Mouse (Mus musculus) mesoderm, embryonic 11.5 days (tissue): Measurements from ENCODE around the gene Insr.

ENCODE experiments used
- DNase-seq: peaks from one replicate; pipeline ENCODE4 v3.0.0-alpha.2; 2012; ENCODE audit warnings: low read depth, low spot score

Gene Insr

DNA sequence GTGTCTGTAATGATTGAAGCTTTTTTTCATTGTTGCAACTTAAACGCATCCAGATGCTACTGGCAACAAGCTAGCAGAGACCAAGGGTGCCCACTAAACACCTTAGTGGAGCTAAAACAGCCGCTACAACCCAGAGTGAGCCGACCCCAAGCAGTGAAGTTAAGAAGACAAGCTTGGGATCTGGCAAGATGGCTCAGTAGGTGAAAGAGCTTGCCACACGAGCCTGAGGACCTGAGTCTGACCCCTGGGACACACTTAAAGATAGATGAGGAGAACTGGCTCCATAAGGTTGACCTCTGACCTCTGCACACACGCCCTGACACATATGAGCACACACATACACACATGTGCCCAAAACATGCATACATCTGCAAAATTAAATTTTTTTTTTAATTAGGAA is 4.2 kb downstream of the Insr start:
- DNase-seq, result no peak

DNA sequence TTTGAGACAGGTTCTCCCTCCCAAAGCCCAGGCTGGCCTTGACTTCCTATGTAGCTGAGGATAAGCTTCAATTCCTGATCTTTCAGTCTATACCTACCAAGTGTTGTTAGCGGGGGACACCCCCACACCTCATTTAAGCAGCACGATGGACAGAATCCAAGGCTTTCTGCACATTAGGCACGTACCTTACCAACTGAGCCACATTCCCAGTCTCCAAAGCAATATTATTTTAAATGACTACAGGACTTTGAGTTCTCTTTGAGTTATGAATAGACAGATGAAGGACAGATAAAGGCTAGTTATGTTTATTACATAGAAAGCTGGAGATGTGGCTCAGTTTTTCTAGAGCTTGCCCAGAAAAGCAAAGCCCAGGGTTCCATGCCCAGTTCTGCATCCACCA is 5.6 kb downstream of the Insr start:
- no peak for DNase-seq

DNA sequence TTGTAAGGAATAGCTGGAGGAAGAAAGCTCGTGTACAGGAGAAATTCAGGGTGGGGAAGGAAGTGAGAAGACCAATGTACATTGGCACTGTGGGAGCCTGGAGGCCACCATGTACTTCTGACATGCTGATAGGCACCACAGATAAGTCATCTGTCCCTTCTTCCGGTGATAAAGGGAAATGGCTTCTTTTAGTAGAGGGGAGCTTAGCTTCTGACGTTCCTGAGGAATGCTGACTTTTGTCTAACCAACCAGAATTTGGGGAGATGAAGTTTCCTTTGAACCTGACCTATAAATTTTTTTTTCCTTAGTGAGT is 12.0 kb downstream of the Insr start:
- no peak for DNase-seq

DNA sequence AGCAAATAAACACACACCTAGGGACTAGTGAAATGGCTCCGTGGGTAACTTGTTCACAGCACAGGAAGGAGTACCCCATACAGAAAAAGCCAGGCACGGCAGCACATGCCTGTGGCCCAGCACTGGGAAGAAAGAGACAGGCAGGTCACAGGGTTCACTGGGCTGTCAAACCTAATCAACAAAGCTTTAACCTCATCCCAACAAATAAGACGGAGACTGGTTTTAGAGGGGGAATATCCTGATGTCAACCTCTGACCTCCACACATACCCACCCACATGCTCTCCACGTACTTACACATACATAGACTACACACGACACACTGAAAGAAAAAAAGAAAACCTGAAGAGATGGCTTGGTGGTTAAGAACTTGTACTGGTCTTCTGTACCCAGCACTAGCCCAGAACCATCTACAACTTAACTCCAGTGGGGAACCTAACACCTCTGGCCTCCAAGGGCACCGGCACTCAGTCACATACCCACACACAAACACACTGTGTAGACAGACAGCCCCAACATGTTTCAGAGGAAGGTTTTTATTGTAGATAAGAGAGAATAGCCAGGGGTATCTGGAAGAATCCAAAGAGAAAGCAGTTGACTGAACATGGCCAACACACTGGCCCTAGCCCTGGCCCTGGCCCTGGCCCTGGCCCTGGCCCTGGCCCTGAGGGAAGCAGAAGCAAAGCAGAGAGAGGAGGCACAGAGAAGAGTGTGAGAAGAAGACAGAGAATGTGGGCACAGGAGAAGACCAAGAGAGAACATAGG is 12.6 kb downstream of the Insr start:
- DNase-seq, result no peak

DNA sequence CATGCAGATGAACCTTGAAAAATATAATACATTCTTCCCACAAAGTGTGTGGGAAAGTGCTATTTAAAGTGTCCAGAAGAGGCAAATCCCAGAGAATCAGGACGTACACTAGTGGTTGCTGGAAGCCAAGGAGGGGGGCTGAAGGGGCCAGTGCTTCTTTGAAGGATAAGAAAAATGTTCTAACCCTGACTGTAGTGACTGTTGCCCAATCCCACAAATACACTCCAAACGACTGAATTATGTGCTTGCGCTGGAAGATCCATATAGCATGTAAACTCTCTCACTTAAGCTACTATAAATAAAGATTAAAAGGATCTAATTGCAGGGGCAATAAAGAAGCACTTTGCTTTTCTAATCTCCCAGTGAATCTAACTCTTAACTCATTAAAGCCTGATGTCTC is 14.2 kb downstream of the Insr start:
- no peak for DNase-seq

DNA sequence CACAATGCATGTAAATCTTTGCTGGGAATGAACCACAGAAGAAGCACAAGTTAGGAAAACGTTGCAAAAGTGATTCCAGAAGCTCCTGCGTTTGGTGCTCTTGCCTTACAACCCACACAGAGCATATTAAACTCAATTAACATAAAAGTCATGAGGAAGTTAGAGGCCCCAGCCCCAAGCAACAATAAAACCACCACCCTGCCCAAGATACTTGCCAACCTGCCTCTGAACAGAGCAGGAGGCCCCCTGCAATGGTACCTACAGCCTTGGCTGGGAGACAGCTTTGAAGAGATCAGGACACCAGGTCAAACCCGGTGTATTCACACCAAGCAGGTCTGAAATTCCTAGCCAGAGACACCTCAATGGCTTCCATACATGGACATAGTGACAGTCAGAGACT is 16.6 kb downstream of the Insr start:
- DNase-seq, result no peak

DNA sequence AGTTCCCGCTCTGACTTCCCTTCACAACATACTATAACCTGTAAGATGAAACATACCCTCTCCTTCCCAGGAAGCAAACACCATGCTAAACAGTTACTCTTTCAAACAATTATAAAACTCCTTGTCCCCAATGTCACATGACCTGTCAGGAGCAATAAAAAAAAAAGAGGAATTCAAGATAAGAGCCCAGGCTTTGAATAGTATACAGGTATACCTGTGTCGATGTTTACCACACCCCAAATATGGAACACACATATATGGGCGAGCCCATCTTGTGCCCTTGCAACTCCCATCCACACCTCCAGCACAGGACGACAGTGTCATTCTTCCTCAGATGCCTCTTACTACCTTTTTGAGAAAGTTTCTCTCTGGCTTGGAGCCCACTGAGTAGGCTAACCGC is 18.3 kb downstream of the Insr start:
- DNase-seq, result no peak

DNA sequence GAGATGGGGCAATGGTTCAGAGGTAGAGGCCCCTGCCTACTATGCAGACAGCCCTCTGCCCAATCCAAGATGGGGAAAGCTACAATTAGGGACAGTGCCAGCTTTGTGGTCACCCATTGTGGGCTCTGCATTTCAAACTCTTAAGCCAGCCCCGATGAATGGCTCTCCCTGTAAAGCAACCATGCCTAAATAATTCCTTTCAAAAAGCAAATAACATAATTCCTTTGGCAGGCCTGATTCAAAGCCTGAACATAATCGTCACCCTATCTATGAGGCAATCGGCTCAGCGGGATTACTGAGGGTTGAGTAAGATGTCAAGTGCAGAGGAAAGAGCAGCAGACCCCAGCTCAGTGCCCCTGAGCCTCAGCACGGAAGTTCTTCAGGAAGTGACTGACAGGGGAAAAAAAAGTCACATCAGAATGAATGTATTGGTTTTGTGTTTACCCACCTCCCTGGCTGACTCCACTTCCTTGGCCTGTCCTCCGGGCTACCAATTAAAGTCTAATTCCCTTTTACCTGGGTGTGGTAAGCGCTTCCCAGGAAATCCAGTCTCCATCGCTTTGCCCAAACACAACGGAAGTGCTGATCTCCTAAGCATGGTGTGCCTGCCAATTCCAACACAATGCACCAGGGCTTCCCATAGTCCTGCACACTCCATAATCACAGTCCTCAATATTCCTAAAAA is 19.1 kb downstream of the Insr start:
- no peak for DNase-seq

DNA sequence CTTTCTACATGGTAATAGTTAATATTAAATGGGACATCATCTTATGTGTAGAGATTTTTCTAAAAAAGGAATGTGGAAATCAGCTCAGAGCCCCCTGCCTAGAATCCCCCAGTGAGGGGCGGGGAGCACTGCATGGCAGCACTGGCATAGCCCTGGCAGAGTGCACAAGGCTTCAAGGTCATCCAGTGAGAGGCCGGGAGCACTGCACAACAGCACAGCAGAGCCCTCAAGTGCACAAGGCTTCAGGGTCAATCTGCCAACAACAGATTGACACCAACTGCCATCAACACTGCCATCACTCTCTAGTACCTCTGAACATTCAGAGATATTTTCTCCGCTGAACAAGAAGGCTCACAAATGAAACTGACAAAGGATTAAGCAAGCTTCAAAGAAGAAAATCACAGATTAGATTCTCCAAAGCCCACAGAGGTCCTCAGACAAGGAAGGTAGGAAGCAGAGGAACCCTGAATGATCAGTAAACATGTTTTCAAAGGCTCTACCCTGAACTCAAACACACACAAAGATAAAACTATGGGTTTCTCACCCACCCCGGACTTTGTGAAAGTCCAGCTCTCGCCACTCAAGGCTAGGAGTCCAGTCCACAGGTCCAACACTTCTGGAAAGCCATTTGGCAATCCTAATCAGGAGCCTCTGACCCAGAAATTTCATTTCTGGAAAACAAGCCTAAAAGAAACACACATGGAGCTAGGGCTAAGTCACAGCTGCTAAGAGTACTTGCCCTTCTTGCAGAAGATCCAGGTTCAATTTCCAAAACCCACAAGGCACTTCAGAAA is 23.1 kb downstream of the Insr start:
- no peak for DNase-seq

DNA sequence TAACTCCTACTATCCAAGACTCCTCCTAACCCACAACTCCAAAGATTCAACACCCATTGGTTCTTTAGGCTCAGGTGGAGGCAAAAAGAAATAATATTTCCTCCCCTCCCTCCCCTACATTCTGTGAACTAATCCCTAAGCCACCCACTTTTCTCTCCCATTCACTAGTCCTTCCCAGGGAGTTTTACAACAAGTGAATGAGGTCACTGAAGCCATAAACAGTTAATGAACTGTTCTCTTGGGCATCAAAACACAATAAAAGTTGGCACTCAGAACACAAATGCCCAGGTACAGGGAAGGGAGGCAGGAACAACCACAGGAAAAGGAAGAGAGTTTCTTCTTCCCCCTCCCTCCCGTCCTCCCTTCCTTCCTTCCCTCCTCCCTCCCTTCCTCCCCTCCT is 24.1 kb downstream of the Insr start:
- DNase-seq, result no peak

DNA sequence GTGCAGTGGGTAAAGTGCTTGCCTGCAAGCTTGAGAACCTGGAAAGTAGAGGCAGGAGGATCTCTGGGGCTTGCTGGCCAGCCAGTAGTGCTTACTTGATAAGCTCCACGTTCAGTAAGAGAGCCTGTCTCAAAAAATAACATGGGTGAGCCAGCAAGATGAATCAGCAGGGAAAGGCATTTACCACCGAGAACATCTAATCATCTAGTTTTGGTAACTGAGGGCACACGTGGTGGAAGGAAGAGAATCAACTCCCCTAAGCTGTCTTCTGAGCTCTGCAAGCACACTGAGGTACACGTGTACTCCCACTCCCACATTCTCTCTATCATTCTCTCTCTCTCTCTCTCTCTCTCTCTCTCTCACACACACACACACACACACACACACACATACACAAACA is 26.2 kb downstream of the Insr start:
- no peak for DNase-seq

DNA sequence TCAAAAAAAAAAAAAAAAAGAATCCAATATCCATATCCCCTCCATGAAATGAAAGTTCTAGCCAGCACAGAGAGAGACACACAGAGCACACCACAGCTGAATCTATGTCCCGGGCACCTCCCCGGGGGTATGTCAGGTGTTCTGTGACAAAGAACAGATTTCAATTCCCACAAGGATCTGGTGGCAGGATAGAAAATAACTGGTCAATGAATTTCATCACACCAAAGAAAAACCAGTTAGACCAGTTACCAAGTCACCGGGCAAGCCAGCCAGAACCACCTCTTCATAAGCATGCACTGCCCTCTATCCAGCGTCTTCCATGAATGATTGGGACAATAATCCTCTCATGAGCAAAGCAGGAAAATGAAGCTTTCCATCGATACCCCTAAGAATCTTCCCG is 26.8 kb downstream of the Insr start:
- DNase-seq, result no peak

DNA sequence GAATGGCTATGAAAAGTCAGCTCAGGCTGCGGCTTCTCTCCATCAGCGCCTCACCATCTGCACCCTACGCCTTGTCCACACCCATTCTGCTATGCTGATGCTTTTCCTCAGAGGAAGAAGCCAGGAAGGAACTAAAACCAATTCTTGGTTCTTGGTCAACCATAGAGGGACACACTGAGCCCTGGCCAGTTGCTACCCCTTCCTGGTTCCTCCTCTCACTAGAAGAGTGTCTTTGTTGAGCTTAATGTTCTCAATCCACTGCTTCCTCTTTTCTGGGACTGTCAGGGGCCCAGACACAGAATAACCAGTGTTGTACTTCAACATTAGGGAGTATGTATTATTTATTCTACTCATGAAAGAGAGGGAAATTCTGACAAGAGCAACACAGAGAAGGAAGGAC is 28.3 kb downstream of the Insr start:
- no peak for DNase-seq

DNA sequence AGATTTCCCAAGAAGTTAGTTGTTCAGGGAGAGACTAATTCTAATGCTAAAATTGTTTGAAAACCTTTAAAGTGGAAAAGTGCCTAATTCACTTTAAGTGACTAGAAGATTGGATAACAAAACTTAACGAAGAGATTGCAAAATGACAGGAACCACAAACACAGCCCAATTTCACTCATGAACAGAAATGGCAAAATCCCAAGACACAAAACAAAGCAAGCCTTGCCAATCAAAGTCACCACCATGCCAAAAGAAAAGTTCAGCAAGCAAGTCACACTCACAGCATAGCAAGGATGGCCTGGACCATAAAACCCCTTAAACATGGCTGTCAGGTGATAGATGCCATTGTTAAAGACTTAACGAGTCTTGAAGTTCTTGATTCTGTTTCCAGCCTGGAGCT is 29.5 kb downstream of the Insr start:
- no peak for DNase-seq

DNA sequence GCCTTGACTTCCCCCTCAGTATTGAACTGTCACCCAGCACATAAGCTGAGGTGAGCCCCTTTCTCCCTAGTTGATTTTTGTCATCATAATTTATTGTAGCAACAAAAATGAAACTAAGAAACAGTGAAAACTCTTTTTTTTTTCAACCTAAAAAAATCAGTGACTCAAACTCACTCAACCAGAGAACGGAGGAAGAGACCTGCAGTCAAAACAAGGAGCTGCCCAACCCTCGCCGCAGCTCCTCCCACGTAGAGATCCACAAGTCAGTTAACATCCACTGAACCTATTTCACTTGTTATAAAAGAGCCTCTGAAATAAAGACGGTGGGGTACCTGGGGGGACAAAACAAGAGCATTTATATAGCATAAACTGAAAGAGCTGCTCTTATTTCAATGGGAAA is 30.7 kb downstream of the Insr start:
- no peak for DNase-seq

DNA sequence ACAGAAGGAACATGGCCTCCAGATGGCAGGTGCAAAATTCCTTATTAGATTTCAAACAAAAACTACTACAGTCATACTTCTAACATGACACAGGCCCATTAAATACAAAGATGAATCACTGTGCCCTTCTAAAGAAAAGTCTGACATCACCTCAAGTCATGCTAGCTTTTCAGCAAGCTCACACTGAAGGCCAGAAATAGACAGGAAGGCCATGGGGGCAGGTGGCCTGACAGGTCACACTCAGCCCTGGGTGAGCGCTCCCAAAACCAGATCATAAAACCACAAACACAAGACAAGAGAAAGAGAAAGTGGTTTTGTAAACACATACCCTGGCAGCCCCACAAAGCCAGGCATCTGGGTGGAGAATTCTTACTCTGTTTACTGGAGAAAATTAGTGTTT is 32.3 kb downstream of the Insr start:
- no peak for DNase-seq

DNA sequence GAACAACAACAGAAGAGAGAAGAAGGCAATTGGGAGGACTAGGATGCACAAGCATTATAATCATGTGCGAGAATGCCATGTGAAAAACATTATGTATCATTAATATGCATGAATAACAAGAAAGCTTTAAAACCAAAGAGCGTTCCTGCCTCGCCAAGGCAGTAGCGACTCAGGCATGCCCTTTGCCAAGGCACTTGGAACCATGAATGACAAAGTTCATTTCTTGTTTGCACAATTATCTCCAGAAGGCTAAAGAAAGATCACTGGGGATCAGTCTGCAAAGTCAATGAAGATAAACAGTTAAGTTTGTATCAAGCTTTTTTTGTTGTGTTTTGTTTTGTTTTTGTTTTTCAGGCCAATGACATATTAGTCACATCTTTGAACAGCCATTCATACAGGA is 36.2 kb downstream of the Insr start:
- DNase-seq, result no peak

DNA sequence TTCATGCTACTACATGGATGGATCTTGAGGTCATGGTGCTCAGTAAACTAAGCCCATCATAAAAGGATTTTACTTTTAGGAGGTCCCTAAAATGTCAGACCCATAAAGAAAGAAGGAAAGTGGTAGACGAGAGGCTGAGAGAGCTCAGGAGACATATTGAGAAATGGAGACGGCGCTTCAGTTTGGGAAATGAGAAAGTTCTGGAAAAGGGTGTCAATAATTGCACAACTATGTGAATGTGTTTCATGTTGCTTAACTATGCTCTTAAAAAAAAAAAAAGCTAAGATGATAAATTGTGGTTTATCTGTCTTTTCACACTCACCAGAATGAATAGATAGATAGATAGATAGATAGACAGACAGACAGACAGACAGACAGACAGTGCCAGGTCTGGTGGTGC is 38.7 kb downstream of the Insr start:
- DNase-seq, result no peak

DNA sequence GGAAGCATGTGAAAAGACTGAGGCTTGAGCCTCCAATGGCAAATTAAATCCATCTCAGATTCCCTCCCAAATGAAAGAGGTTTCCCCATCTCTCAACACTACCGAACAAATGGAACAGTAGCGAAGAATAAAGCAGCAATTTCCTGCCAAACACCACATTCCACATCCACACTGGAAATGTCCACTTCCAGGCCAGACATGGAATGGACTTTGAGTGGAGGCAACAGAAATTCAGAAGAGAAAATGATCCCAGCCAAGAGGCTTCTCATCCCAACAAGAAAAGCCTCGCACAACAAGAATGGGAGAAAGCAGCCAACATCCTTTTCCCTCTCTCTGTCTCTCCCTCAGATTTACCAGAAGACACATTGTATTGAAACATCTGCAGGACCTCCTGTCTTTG is 39.8 kb downstream of the Insr start:
- DNase-seq, result no peak

DNA sequence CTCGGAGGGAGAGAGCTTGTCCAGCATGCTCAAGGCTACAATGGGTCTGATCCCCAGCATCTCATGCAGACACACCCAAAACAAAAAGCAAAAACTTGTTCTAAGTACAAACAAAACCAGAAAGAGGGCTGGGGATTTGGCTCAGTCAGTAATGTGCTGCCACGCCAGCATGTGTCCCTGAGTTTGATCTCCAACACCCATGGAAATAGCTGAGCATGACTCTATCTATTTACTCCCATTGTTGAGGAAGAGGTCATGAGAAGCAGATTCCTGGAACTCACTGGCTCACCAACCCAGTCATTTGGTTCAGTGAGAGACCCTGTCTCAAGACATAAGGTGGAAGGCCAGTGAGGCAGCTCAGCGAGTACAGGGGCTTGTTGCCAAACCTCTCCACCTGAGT is 40.6 kb downstream of the Insr start:
- DNase-seq, result no peak

DNA sequence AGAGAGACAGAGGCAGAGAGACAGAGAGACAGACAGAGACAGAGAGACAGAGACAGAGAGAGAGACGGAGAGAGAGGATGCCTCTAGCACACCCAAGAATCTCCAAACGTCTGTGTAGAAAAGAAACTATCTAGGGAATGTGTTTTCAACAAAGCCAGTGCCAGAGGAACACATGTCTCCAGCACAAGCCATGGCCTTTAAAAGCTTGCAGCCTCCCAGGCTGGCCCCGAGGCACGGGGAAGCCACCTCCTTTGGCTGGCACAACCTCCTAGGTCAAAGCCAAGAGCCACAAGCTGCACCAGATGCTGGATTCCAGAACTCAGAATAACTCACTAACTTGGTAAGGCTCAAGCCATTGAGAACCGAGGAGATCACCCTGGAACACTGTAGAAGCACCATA is 42.1 kb downstream of the Insr start:
- DNase-seq, result no peak

DNA sequence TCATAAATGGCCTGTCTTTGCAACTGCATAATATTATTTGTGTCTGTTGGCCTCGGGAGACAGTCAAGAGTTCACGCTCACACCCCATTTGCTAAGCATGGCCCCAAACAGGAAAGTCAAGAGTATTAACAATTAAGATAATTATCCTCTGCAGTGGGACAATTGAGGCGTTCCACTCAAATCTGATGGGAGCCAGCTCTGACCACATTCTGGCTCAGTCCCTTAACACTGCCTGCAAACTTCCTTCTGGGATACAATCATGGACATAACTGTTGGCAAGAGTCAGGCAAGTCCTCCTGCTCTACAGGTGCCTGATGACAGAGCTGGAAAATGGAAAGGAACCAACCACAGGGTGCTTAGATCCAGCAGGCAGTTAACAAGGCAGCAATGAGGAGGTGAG is 43.1 kb downstream of the Insr start:
- no peak for DNase-seq

DNA sequence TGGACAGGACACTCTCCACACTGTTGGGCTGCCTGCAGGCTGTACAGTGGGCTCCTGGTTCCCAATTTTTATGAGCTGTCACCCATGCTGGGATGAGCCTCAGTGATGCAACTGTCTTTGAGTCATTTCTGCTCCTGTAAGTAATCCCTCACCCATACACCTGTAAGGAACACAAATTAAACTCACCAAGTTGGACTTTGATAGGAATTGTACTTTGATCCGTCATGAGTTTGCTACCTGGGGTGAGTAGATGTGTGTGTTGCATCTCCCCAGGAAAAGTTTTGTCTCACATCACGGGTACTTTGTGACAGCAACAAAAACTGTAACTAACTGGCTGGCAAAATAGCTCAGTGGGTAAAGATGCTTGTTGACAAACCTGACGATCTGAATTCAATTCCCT is 44.8 kb downstream of the Insr start:
- no peak for DNase-seq
